Mouse (Mus musculus) lung, adult 2 months (tissue): ENCODE measurements at regions not wholly inside any gene's neighbourhood (a gene's known extent, or its start where the extent isn't known, plus 50 kb on each side); places are given as distances from the start of the nearest gene placed in this dataset.

Source experiments
- CTCF ChIP-seq: fragments of 200-500 bp; IDR thresholded peaks from 2 replicates; pipeline ENCODE4 v1.5.1; 2011; ENCODE audit warnings: mild to moderate bottlenecking, low read length, control low read depth; ENCODE audit not compliant: insufficient read depth
- POLR2A ChIP-seq: fragments of 200-500 bp; IDR thresholded peaks from 2 replicates; pipeline ENCODE4 v1.6.1; 2011; ENCODE audit warnings: low read depth, mild to moderate bottlenecking, control low read depth, low read length, borderline replicate concordance; ENCODE audit errors: extremely low read depth

GRCm38 (mm10) chr3:107825468-107825867, 51.6 kb upstream of the Eps8l3 start:
- TF ChIP-seq CTCF (no peak), POLR2A (no peak)
